Mouse (Mus musculus) liver, adult 2 months (tissue): ENCODE results near the gene Cul1.
"Not testable (repeated sequence)": the region's sequence is repeated elsewhere in the genome, so short reads cannot be mapped to it uniquely, and the experiment has no call there.

Source experiments
- CTCF ChIP-seq: fragments of 200-500 bp; IDR thresholded peaks from 2 replicates; pipeline ENCODE4 v1.5.1; 2011; ENCODE audit warnings: low read depth, low read length, control low read depth
- POLR2A ChIP-seq: fragments of 200-500 bp; IDR thresholded peaks from 2 replicates; pipeline ENCODE4 v1.6.1; 2011; ENCODE audit warnings: low read length, control low read depth; ENCODE audit not compliant: insufficient read depth; ENCODE audit errors: extremely low read depth

DNA sequence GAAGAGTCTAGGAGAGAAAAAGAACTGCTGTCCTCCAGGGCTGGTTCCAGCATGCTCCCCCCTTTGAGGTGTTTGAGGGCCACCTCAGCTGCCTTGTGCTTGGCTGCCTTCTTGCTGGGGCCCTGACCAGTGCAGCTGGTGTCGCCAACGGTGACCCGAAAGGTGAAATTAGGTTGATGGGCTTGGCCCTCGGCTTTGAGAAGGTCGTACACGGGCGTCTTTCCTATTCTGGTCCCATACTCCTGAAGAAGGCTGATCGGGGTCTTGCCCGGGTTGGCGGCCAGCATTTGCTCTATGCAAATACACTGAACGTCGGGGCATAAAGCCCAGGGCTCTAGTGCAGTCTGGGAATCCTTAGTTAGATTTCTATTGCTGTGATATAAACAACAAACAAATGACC, 20.4 kb upstream of the Cul1 start:
- not testable (repeated sequence) for TF ChIP-seq CTCF, POLR2A
